Mouse (Mus musculus): ENCODE measurements at regions not wholly inside any gene's neighbourhood (a gene's known extent, or its start where the extent isn't known, plus 50 kb on each side); places are given as distances from the start of the nearest gene placed in this dataset.
A peak's percentile ranks its signal among the peaks of the same experiment; 100 is the strongest.

GRCm38 (mm10) chr1:107708601-107709000 is 118.8 kb downstream of the Serpinb8 start:
- Histone ChIP-seq H3K27me3 (replicated peaks) (no peaks in the 10 kb centered on the region), H3K36me3 (replicated peaks in 1 of 2; ENCODE audit: control insufficient read depth in 1 of 2, insufficient read depth in 1 of 2, low read length in 1 of 2) (no peaks in the 10 kb centered on the region), H3K4me2 (ENCODE audit: insufficient read depth, low read depth, poor library complexity, severe bottlenecking) (no peak overlapping the region), H3K79me2 (replicated peaks; ENCODE audit: control insufficient read depth, extremely low read depth, insufficient read depth, poor library complexity, severe bottlenecking) (no peaks in the 10 kb centered on the region), H3K9ac (ENCODE audit: insufficient read depth, low read depth) (no peak overlapping the region), H3K4me3 (replicated peaks in 1 of 3; ENCODE audit: low read depth in 2 of 3, low read length in 2 of 3, poor library complexity in 1 of 3) (no peak overlapping the region), H3K4me1 (ENCODE audit: control insufficient read depth in 1 of 2, insufficient read depth in 2 of 2) (peaks cover 0 to 18% of the 10 kb centered on the region in 2 experiments; a peak in 2 of 4 replicates), H3K9me3 (replicated peaks; ENCODE audit: low read length) (no peaks in the 10 kb centered on the region), H3K27ac (ENCODE audit: insufficient read depth, low read depth) (no peak overlapping the region)
- DNase-seq (ENCODE audit: extremely low read depth), result no peak
- in situ Hi-C loops (cut with MboI; ENCODE audit: low pct_ligation_motif_present, low pct_unique_long_range_greater_than_20kb, low sequenced_read_pairs) (no loop called here), dilution Hi-C loops (cut with MboI; ENCODE audit: extremely low pct_ligation_motif_present, extremely low pct_unique_long_range_greater_than_20kb, low sequenced_read_pairs) (no loop called here)
- TF ChIP-seq RAD21 (IDR thresholded peaks at IDR 0.05; ENCODE audit: low read depth, low read length) (peak; percentile 41), POLR2AphosphoS2 (IDR thresholded peaks at IDR 0.05; ENCODE audit: low read depth, low read length) (no peak), CTCF (conservative IDR thresholded peaks at IDR 0.05 in 1 of 2, IDR thresholded peaks at IDR 0.05 in 1 of 2; ENCODE audit: low read depth in 2 of 2, low read length in 2 of 2) (peak in 1 of 2 experiments; percentile 62; a peak in 2 of 4 replicates), SMC3 (IDR thresholded peaks at IDR 0.05; ENCODE audit: low read depth, low read length) (peak; percentile 52)

GRCm38 (mm10) chr1:107714869-107715268 is 125.1 kb downstream of the Serpinb8 start:
- DNase-seq (ENCODE audit: extremely low read depth), result peak; percentile 73
- in situ Hi-C loops (cut with MboI; ENCODE audit: low pct_ligation_motif_present, low pct_unique_long_range_greater_than_20kb, low sequenced_read_pairs), result no loop called here
- TF ChIP-seq USF2 (conservative IDR thresholded peaks at IDR 0.05; ENCODE audit: low read depth, low read length) (no peak), MEF2A (IDR thresholded peaks at IDR 0.05; ENCODE audit: borderline replicate concordance, low read depth, low read length) (0 out of 2 replicates have a peak, but pooled peaks have one; percentile 33), ZNF384 (IDR thresholded peaks at IDR 0.05; ENCODE audit: low read depth, low read length) (peak; percentile 97), IRF4 (IDR thresholded peaks at IDR 0.05; ENCODE audit: low read depth, low read length) (peak; percentile 40; the same call in 1 of the 2 replicates)
- no peak overlapping the region for H3K27ac ChIP-seq (ENCODE audit: insufficient read depth, low read depth)
- no peak overlapping the region for H3K4me3 ChIP-seq (replicated peaks in 1 of 3; ENCODE audit: low read depth in 2 of 3, low read length in 2 of 3, poor library complexity in 1 of 3)
- no peaks in the 10 kb centered on the region for H3K36me3 ChIP-seq (replicated peaks in 1 of 2; ENCODE audit: control insufficient read depth in 1 of 2, insufficient read depth in 1 of 2, low read length in 1 of 2)
- H3K9me3 ChIP-seq (replicated peaks; ENCODE audit: low read length), result no peaks in the 10 kb centered on the region
- no peaks in the 10 kb centered on the region for H3K27me3 ChIP-seq (replicated peaks)
- H3K4me1 ChIP-seq (ENCODE audit: control insufficient read depth in 1 of 2, insufficient read depth in 2 of 2), result peaks cover 0 to 10% of the 10 kb centered on the region in 2 experiments; a peak in 2 of 4 replicates
- no peak overlapping the region for H3K9ac ChIP-seq (ENCODE audit: insufficient read depth, low read depth)
- no peak overlapping the region for H3K4me2 ChIP-seq (ENCODE audit: insufficient read depth, low read depth, poor library complexity, severe bottlenecking)
- dilution Hi-C loops (cut with MboI; ENCODE audit: extremely low pct_ligation_motif_present, extremely low pct_unique_long_range_greater_than_20kb, low sequenced_read_pairs), result no loop called here
- no peaks in the 10 kb centered on the region for H3K79me2 ChIP-seq (replicated peaks; ENCODE audit: control insufficient read depth, extremely low read depth, insufficient read depth, poor library complexity, severe bottlenecking)

GRCm38 (mm10) chr1:107719304-107719703 is 129.5 kb downstream of the Serpinb8 start:
- H3K4me1 ChIP-seq (ENCODE audit: control insufficient read depth in 1 of 2, insufficient read depth in 2 of 2), result peaks cover 0 to 10% of the 10 kb centered on the region in 2 experiments; a peak in 2 of 4 replicates
- no peak for DNase-seq (ENCODE audit: extremely low read depth)
- TF ChIP-seq POLR2AphosphoS2 (IDR thresholded peaks at IDR 0.05; ENCODE audit: low read depth, low read length), result no peak
- no peak for TF ChIP-seq SIN3A (IDR thresholded peaks at IDR 0.05; ENCODE audit: low read length)
- no peak for TF ChIP-seq CHD2 (IDR thresholded peaks at IDR 0.05; ENCODE audit: low read length)
- no peak for TF ChIP-seq CTCF (conservative IDR thresholded peaks at IDR 0.05 in 1 of 2, IDR thresholded peaks at IDR 0.05 in 1 of 2; ENCODE audit: low read depth in 2 of 2, low read length in 2 of 2)
- no peak for TF ChIP-seq MEF2A (IDR thresholded peaks at IDR 0.05; ENCODE audit: borderline replicate concordance, low read depth, low read length)
- no peak for TF ChIP-seq NRF1 (IDR thresholded peaks at IDR 0.05; ENCODE audit: low read depth, low read length)
- TF ChIP-seq ETS1 (conservative IDR thresholded peaks at IDR 0.05; ENCODE audit: low read depth, low read length), result no peak
- TF ChIP-seq HCFC1 (IDR thresholded peaks at IDR 0.05; ENCODE audit: low read depth, low read length), result no peak
- TF ChIP-seq ELF1 (IDR thresholded peaks at IDR 0.05; ENCODE audit: low read depth, low read length), result no peak
- TF ChIP-seq MAX (IDR thresholded peaks at IDR 0.05; ENCODE audit: low read length), result no peak
- no peak for TF ChIP-seq IRF4 (IDR thresholded peaks at IDR 0.05; ENCODE audit: low read depth, low read length)
- TF ChIP-seq USF2 (conservative IDR thresholded peaks at IDR 0.05; ENCODE audit: low read depth, low read length), result no peak
- TF ChIP-seq CHD1 (IDR thresholded peaks at IDR 0.05; ENCODE audit: low read depth, low read length), result no peak
- no peak for TF ChIP-seq JUND (conservative IDR thresholded peaks at IDR 0.05; ENCODE audit: low read depth, low read length)
- TF ChIP-seq UBTF (IDR thresholded peaks at IDR 0.05; ENCODE audit: low read depth, low read length), result no peak
- TF ChIP-seq JUN (IDR thresholded peaks at IDR 0.05; ENCODE audit: insufficient read depth, low read depth, low read length), result no peak
- TF ChIP-seq KAT2A (IDR thresholded peaks at IDR 0.05; ENCODE audit: insufficient replicate concordance, low read length), result no peak
- TF ChIP-seq E2F4 (IDR thresholded peaks at IDR 0.05; ENCODE audit: insufficient replicate concordance, low read depth, low read length), result no peak
- TF ChIP-seq GABPA (IDR thresholded peaks at IDR 0.05; ENCODE audit: insufficient replicate concordance, low read depth, low read length), result no peak
- TF ChIP-seq TBP (conservative IDR thresholded peaks at IDR 0.05; ENCODE audit: low read depth, low read length), result no peak
- no peak overlapping the region for H3K4me2 ChIP-seq (ENCODE audit: insufficient read depth, low read depth, poor library complexity, severe bottlenecking)
- no peak overlapping the region for H3K27ac ChIP-seq (ENCODE audit: insufficient read depth, low read depth)
- dilution Hi-C loops (cut with MboI; ENCODE audit: extremely low pct_ligation_motif_present, extremely low pct_unique_long_range_greater_than_20kb, low sequenced_read_pairs), result no loop called here
- H3K4me3 ChIP-seq (replicated peaks in 1 of 3; ENCODE audit: low read depth in 2 of 3, low read length in 2 of 3, poor library complexity in 1 of 3), result no peak overlapping the region
- no peaks in the 10 kb centered on the region for H3K9me3 ChIP-seq (replicated peaks; ENCODE audit: low read length)
- in situ Hi-C loops (cut with MboI; ENCODE audit: low pct_ligation_motif_present, low pct_unique_long_range_greater_than_20kb, low sequenced_read_pairs), result no loop called here
- no peaks in the 10 kb centered on the region for H3K79me2 ChIP-seq (replicated peaks; ENCODE audit: control insufficient read depth, extremely low read depth, insufficient read depth, poor library complexity, severe bottlenecking)
- no peaks in the 10 kb centered on the region for H3K36me3 ChIP-seq (replicated peaks in 1 of 2; ENCODE audit: control insufficient read depth in 1 of 2, insufficient read depth in 1 of 2, low read length in 1 of 2)
- H3K27me3 ChIP-seq (replicated peaks), result no peaks in the 10 kb centered on the region
- H3K9ac ChIP-seq (ENCODE audit: insufficient read depth, low read depth), result no peak overlapping the region
